Mouse (Mus musculus) cerebellum, postnatal 4 days (tissue): ENCODE measurements at regions not wholly inside any gene's neighbourhood (a gene's known extent, or its start where the extent isn't known, plus 50 kb on each side); places are given as distances from the start of the nearest gene placed in this dataset.
"Not testable (repeated sequence)": the region's sequence is repeated elsewhere in the genome, so short reads cannot be mapped to it uniquely, and the experiment has no call there.

Source experiments
- DNase-seq, 2 experiments: peaks; one replicate each; pipeline ENCODE4 v3.0.0; 2022; ENCODE audit warnings: low spot score in 2 of 2, mixed read lengths in 1 of 2

DNA sequence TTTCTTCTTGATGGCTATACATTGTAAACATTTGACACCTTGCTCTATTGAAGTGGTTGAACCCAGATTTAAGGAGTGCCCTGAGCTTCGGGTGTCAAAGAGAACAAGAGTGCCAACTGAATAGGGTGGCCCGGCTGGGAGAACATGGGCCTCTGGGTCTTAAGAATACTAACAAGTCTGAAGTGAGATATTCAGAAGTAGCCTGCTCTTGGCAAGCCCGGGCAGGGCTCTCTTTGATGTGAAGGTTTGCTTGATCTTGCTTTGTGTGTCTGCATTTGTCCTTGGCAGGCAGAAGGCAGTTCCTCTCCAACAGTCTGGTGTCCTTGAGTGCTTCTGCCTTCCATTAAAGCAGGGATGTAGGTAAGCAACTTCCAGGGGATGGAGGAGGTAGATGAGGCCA lies 203.5 kb upstream of the Tsc22d2 start:
- DNase-seq: no peak

GRCm38 (mm10) chr3:58224696-58225095 lies 189.8 kb upstream of the Tsc22d2 start:
- no peak for DNase-seq

- no peak for DNase-seq
Measured at GRCm38 (mm10) chr3:58226447-58227321, 187.8 kb upstream of the Tsc22d2 start.

DNA sequence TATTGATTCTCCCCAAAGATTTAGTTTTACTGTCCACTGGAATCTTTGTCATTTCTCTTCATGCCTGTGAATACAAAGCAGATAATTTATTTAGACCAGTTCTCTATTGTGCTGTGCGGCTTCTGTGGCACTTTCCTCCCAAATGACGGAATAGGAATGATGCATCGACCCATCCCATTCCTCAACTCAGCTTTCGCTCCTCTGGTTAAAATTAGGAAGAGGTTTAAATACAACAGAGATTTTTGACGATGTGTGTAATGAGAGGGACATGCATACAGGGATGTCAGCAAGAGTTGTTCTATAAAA lies 187.2 kb upstream of the Tsc22d2 start:
- DNase-seq: no peak

DNA sequence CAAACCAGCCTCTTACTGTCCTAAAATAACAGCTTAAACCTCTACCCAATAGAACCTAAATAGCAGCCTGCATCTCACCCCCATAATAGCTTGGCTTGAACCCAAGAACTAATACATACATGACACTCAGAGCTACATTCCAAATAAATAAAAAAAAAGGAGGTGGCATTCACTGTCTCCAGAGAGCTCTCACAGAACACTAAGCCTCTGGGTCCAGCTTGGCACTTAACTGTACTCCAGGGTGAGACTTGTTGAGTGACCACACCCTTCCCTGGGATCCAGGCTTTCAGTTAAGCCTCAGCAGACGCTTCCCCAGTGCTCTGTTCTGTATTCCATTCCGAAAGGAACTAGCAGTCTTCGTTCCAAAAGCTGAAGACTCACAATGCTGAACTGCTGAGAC lies 186.3 kb upstream of the Tsc22d2 start:
- no peak for DNase-seq

GRCm38 (mm10) chr3:58231746-58232145 lies 182.8 kb upstream of the Tsc22d2 start:
- no peak for DNase-seq

DNA sequence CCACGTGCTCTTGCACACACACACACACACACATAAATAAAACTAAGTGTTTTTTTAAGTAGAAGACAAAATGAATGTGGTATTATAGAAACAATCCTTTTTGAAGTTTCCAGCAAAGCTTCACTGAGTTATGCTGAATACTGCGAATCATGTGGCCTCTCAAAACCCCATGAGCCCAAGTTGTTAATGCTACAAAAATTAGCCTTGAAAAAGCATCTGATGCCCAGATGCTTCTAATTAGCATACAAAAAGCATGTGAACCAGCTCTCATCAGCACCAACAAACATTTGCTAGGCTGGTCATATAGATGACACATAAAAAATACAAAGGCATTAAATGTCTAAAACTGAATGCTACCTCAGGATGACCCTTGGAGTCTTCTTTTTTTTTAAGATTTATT lies 181.2 kb upstream of the Tsc22d2 start:
- no peak for DNase-seq

DNA sequence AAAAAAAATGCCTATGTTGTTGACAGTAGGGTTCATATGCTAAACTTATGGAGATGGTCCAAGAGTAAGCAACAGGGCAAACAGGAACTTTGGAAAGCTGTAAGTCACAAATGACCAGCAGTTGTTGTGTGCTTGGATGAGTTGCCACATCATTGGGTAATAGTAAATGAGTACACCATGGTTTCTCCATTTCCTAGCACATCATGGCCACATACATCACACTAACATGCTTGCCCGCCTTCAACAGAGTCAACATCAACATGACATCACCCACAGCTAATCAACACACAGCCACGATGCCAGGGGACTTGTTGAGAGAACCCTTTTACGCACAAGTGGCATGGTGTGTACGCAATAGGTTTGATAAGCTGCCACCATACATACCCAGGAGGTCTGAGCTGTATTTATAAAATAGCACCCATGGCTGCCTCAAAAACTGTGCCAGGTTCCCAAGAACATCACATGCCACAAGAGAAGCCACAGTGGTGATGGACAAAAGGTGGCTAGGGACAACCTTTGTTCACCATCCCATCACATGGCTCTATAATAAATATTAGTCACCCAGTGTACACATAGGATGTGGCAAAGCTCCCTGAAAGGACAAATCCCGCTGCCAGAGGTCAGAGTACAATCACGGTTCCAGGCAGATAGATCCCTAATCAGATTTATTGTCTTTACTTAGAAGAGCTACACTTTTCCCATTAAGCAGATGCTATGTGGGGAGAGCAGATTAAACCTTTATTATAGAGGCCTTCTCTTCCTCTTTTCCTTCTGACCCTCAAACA lies 179.5 kb upstream of the Tsc22d2 start:
- DNase-seq: no peak

GRCm38 (mm10) chr3:58238111-58238510 lies 176.4 kb upstream of the Tsc22d2 start:
- no peak for DNase-seq

DNA sequence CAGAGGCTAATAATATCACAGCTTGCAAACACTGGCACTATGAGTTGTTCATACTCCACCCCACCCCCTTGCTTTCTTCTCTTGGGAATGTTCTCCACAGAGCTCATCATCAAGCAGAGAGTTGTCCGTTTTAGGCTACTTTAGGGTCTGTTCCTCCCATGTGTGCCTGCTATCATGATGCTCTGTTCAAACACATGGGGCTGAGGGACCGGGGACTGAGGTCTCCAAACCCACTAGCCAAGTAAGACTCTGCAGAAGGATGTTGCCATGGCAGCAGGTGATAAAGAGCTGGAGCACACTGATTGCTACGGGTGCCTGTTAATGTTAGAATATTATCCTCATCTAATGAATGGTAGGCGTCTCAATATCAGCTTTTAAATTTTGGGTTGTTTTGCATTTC lies 173.7 kb upstream of the Tsc22d2 start:
- no peak for DNase-seq

- DNase-seq: no peak
Measured at GRCm38 (mm10) chr3:58245361-58245760, 169.2 kb upstream of the Tsc22d2 start.

- DNase-seq: no peak
Measured at GRCm38 (mm10) chr3:58247989-58248388, 166.5 kb upstream of the Tsc22d2 start.

GRCm38 (mm10) chr3:58253942-58254341 lies 160.6 kb upstream of the Tsc22d2 start:
- no peak for DNase-seq

GRCm38 (mm10) chr3:58267606-58268325 lies 146.7 kb upstream of the Tsc22d2 start:
- DNase-seq: no peak

GRCm38 (mm10) chr3:58271441-58271840 lies 143.1 kb upstream of the Tsc22d2 start:
- DNase-seq: not testable (repeated sequence)

- no peak for DNase-seq
Measured at GRCm38 (mm10) chr3:58281291-58281690, 133.2 kb upstream of the Tsc22d2 start.

DNA sequence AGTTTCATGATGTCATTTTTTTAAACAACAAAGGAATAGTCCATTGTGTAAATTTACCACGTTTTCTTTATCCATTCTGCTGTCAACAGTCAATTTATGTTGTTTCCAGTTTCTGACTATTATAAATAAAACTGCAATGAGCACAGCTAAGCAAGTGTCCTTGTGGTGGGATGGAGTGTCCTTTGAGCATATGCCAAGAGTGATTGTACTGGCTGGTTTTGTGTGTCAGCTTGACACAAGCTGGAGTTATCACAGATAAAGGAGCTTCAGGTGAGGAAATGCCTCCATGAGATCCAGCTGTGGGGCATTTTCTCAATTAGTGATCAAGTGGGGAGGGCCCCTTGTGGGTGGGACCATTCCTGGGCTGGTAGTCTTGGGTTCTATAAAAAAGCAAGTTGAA lies 130.1 kb upstream of the Tsc22d2 start:
- DNase-seq: not testable (repeated sequence)

- no peak for DNase-seq
Measured at GRCm38 (mm10) chr3:58295810-58296209, 118.7 kb upstream of the Tsc22d2 start.

DNA sequence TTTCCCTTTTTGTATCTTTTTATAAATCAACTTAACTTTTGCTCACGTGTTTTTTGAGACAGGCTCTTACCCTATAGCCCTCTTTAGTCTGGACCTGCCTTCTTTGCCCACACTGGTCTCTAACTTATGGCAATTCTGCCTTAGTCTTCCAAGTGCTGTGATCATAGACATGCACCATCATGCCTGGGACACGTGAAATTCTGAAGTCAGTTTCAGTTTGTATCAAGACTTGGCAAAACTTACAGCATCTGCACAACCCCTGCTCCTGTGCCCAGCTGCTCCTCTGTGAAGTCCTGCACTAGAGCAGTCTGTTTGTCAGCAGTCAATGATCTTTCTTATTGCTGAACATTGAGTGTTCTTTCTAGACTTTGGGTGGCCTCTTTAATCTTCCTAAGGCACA lies 114.3 kb upstream of the Tsc22d2 start:
- DNase-seq: no peak

- no peak for DNase-seq
Measured at GRCm38 (mm10) chr3:58300801-58301485, 113.6 kb upstream of the Tsc22d2 start.

- no peak for DNase-seq
Measured at GRCm38 (mm10) chr3:58302322-58302721, 112.2 kb upstream of the Tsc22d2 start.

DNA sequence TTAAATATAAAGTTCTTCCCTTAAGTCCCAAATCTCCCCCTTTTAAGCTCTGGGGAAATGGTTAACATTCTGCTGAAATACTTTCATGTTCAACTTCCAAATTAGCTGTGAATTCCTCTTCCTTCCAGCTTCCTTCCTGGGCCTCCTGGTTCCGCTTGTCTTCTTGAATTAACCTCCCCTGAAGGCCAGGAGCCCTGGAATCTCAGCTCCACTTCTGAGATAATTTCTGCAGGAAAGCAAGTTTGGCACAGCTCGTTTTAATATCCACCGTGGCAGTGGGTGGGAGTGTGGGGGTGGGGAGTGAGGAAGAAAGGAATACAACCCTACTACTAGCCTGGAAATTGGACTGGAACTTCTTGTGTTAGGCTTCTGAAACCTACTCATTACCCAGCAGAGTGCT lies 110.8 kb upstream of the Tsc22d2 start:
- no peak for DNase-seq
